Mouse (Mus musculus): ENCODE measurements around the gene Sbds. TPM values are rescaled to one million over a fixed set of nuclear protein-coding genes. Genes with fewer than 3 reads are reported as not detected.
A peak's percentile ranks its signal among the peaks of the same experiment; 100 is the strongest.

Gene Sbds
- total RNA-seq (2021): 10 to 100 TPM; 45.8 to 48.7 TPM
- 22.0 and 25.4 TPM in 2 replicates for polyA plus RNA-seq (2012; rRNA removed)
- long read RNA-seq, transcript Sbds-201 (5 exons, 1,548 nt): major isoform, 61 of 69 reads
- long read RNA-seq, partial matches to known transcripts: 0 of 69 reads
- long read RNA-seq, other reads (novel, unspliced or antisense): 8 of 69 reads

- Histone ChIP-seq H3K36me3 (ENCODE audit: control insufficient read depth, insufficient read depth, low read length) (peaks cover 7% of the 10 kb centered on the region), H3K4me3 (peak within 1 kb of the TSS; percentile 74), H3K9ac (ENCODE audit: low read depth, low read length) (peak within 1 kb of the TSS; percentile 91), H3K4me1 (ENCODE audit: control insufficient read depth, insufficient read depth, low read length) (peaks cover 2% of the 10 kb centered on the region; the same call in 1 of the 2 replicates), H3K79me2 (replicated peaks; ENCODE audit: control insufficient read depth, insufficient read depth, low read length) (no peaks in the 10 kb centered on the region), H3K27ac (peak within 1 kb of the TSS; percentile 95), H3K27me3 (ENCODE audit: control insufficient read depth, insufficient read depth, low read length) (no peaks in the 10 kb centered on the region)
- TF ChIP-seq CTCF (IDR thresholded peaks at IDR 0.05) (no peak), POLR2A (IDR thresholded peaks at IDR 0.05; ENCODE audit: insufficient read depth, low read depth, low read length) (peak; percentile 97), EP300 (IDR thresholded peaks at IDR 0.05; ENCODE audit: insufficient read depth, low read depth, low read length) (peak; percentile 84)
- intact Hi-C loops (cut with DNase I): loop anchor here (2.0 kb wide), 1 partner anchor 32 kb away; no protein-coding TSS in a partner anchor
- DNase-seq: peak; percentile 95 to 98
- under 1% methylated on average over 52 of the region's 52 CpGs for WGBS
Observed at GRCm38 (mm10) chr5:130255017-130255720, at the start of gene Sbds, which contains the start of gene Tyw1. Gene Sbds (minus strand): TSS chr5:130255530. Gene Tyw1 (plus strand): TSS chr5:130255619.

DNA sequence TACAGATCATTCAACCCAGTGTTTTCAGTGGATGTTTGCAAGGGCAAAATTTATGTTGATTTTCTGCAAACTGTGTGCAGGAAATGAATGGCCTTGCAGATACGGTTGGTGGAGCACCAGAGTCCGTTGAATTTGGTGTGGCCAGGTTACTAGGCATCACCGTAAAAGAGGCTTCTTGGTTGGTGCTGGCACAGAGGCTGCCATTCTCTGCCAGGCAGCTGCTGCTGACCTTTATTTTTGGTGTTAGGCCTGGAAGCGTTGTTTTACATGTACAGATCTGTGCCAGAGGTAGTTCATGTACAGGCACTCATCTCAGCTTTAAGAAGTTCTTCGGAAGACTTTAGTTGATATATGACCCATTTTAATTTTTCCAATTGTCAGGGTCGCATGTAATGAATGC lies 48.3 kb upstream of the Sbds start:
- WGBS: 78% methylated on average over 6 of the region's 6 CpGs
- H3K4me3 ChIP-seq: no peak overlapping the region
- H3K36me3 ChIP-seq (ENCODE audit: control insufficient read depth, insufficient read depth, low read length): no peaks in the 10 kb centered on the region
- DNase-seq: no peak
- H3K9ac ChIP-seq (ENCODE audit: low read depth, low read length): no peak overlapping the region
- no peaks in the 10 kb centered on the region for H3K4me1 ChIP-seq (ENCODE audit: control insufficient read depth, insufficient read depth, low read length)
- no peaks in the 10 kb centered on the region for H3K27me3 ChIP-seq (ENCODE audit: control insufficient read depth, insufficient read depth, low read length)
- H3K27ac ChIP-seq: no peak overlapping the region
- intact Hi-C loops (cut with DNase I): no loop called here
- H3K79me2 ChIP-seq (replicated peaks; ENCODE audit: control insufficient read depth, insufficient read depth, low read length): no peaks in the 10 kb centered on the region
- TF ChIP-seq EP300 (IDR thresholded peaks at IDR 0.05; ENCODE audit: insufficient read depth, low read depth, low read length) (no peak), POLR2A (IDR thresholded peaks at IDR 0.05; ENCODE audit: insufficient read depth, low read depth, low read length) (no peak), CTCF (IDR thresholded peaks at IDR 0.05) (no peak)

- Histone ChIP-seq H3K36me3 (ENCODE audit: control insufficient read depth, insufficient read depth, low read length) (no peaks in the 10 kb centered on the region), H3K4me3 (no peak overlapping the region), H3K27me3 (ENCODE audit: control insufficient read depth, insufficient read depth, low read length) (no peaks in the 10 kb centered on the region), H3K27ac (no peak overlapping the region), H3K79me2 (replicated peaks; ENCODE audit: control insufficient read depth, insufficient read depth, low read length) (no peaks in the 10 kb centered on the region), H3K4me1 (ENCODE audit: control insufficient read depth, insufficient read depth, low read length) (no peaks in the 10 kb centered on the region), H3K9ac (ENCODE audit: low read depth, low read length) (no peak overlapping the region)
- 94% methylated on average over 8 of the region's 8 CpGs for WGBS
- intact Hi-C loops (cut with DNase I): no loop called here
- no peak for TF ChIP-seq POLR2A (IDR thresholded peaks at IDR 0.05; ENCODE audit: insufficient read depth, low read depth, low read length)
- no peak for TF ChIP-seq CTCF (IDR thresholded peaks at IDR 0.05)
- no peak for TF ChIP-seq EP300 (IDR thresholded peaks at IDR 0.05; ENCODE audit: insufficient read depth, low read depth, low read length)
- no peak for DNase-seq
Observed at GRCm38 (mm10) chr5:130299526-130299925, 44.2 kb upstream of the Sbds start.

GRCm38 (mm10) chr5:130298831-130299460 lies 43.6 kb upstream of the Sbds start:
- H3K4me1 ChIP-seq (ENCODE audit: control insufficient read depth, insufficient read depth, low read length): no peaks in the 10 kb centered on the region
- WGBS: 92% methylated on average over 9 of the region's 9 CpGs
- DNase-seq: no peak
- H3K27ac ChIP-seq: no peak overlapping the region
- no peaks in the 10 kb centered on the region for H3K36me3 ChIP-seq (ENCODE audit: control insufficient read depth, insufficient read depth, low read length)
- H3K79me2 ChIP-seq (replicated peaks; ENCODE audit: control insufficient read depth, insufficient read depth, low read length): no peaks in the 10 kb centered on the region
- H3K4me3 ChIP-seq: no peak overlapping the region
- intact Hi-C loops (cut with DNase I): no loop called here
- H3K9ac ChIP-seq (ENCODE audit: low read depth, low read length): no peak overlapping the region
- TF ChIP-seq EP300 (IDR thresholded peaks at IDR 0.05; ENCODE audit: insufficient read depth, low read depth, low read length) (no peak), POLR2A (IDR thresholded peaks at IDR 0.05; ENCODE audit: insufficient read depth, low read depth, low read length) (no peak), CTCF (IDR thresholded peaks at IDR 0.05) (no peak)
- H3K27me3 ChIP-seq (ENCODE audit: control insufficient read depth, insufficient read depth, low read length): no peaks in the 10 kb centered on the region

DNA sequence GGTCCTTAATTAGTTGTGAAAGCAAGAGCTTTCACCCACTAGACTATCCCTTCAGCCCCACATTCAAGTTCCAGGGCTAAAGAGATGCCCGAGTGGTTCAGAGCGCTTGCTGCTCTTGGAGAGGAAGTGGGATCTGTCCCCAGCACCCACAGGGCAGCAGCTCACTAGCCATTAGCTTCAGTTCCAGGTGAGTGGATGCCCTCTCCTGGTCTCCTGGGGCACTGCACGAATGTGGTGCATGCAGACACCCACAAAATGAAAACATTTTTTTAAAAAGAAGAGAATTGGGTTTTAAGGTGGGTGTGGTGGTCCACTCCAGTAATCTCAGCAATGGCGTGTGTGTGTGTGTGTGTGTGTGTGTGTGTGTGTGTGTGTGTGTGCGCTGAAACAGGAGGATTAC lies 40.7 kb upstream of the Sbds start:
- DNase-seq: no peak
- H3K36me3 ChIP-seq (ENCODE audit: control insufficient read depth, insufficient read depth, low read length): no peaks in the 10 kb centered on the region
- peak; percentile 16; the same call in 1 of the 2 replicates for TF ChIP-seq CTCF (IDR thresholded peaks at IDR 0.05)
- no peak for TF ChIP-seq POLR2A (IDR thresholded peaks at IDR 0.05; ENCODE audit: insufficient read depth, low read depth, low read length)
- H3K4me3 ChIP-seq: no peak overlapping the region
- no peak overlapping the region for H3K9ac ChIP-seq (ENCODE audit: low read depth, low read length)
- no peak overlapping the region for H3K27ac ChIP-seq
- no peaks in the 10 kb centered on the region for H3K27me3 ChIP-seq (ENCODE audit: control insufficient read depth, insufficient read depth, low read length)
- 89% methylated on average over 5 of the region's 5 CpGs for WGBS
- no peaks in the 10 kb centered on the region for H3K4me1 ChIP-seq (ENCODE audit: control insufficient read depth, insufficient read depth, low read length)
- H3K79me2 ChIP-seq (replicated peaks; ENCODE audit: control insufficient read depth, insufficient read depth, low read length): no peaks in the 10 kb centered on the region
- intact Hi-C loops (cut with DNase I): no loop called here

GRCm38 (mm10) chr5:130294598-130294997 lies 39.3 kb upstream of the Sbds start:
- Histone ChIP-seq H3K36me3 (ENCODE audit: control insufficient read depth, insufficient read depth, low read length) (no peaks in the 10 kb centered on the region), H3K9ac (ENCODE audit: low read depth, low read length) (no peak overlapping the region), H3K27ac (no peak overlapping the region), H3K27me3 (ENCODE audit: control insufficient read depth, insufficient read depth, low read length) (no peaks in the 10 kb centered on the region), H3K4me3 (no peak overlapping the region), H3K79me2 (replicated peaks; ENCODE audit: control insufficient read depth, insufficient read depth, low read length) (no peaks in the 10 kb centered on the region; the same call in 1 of the 2 replicates), H3K4me1 (ENCODE audit: control insufficient read depth, insufficient read depth, low read length) (no peaks in the 10 kb centered on the region)
- intact Hi-C loops (cut with DNase I): no loop called here
- TF ChIP-seq EP300 (IDR thresholded peaks at IDR 0.05; ENCODE audit: insufficient read depth, low read depth, low read length) (no peak), CTCF (IDR thresholded peaks at IDR 0.05) (no peak), POLR2A (IDR thresholded peaks at IDR 0.05; ENCODE audit: insufficient read depth, low read depth, low read length) (no peak)
- WGBS: 85% methylated on average over 6 of the region's 6 CpGs
- DNase-seq: no peak
